Mouse (Mus musculus) kidney, postnatal 0 days (tissue): ENCODE data around the gene Tpsg1. TPM values are rescaled to one million over a fixed set of nuclear protein-coding genes. Genes with fewer than 3 reads are reported as not detected.

Source experiments
- ATAC-seq: fragments of 200-750 bp; cut with Nextera tagmentation; replicated peaks from 2 replicates; pipeline ENCODE4 v1.8.0; 2017; ENCODE audit warnings: low read depth, moderate number of reproducible peaks, moderate TSS enrichment, moderate library complexity; ENCODE audit not compliant: low FRiP score
- DNase-seq: peaks from one replicate; pipeline ENCODE4 v3.0.0-alpha.2; 2016; ENCODE audit warnings: low spot score
- H3K27ac ChIP-seq: fragments of 300-500 bp; sonication (generic); 2 replicates; pipeline ENCODE4 v1.5.1; 2014; ENCODE audit warnings: mild to moderate bottlenecking
- H3K27me3 ChIP-seq: fragments of 300-500 bp; sonication (generic); 2 replicates; pipeline ENCODE4 v1.6.1; 2014; ENCODE audit warnings: low read length, mixed read lengths; ENCODE audit not compliant: insufficient read depth
- H3K36me3 ChIP-seq: fragments of 300-500 bp; sonication (generic); 2 replicates; pipeline ENCODE4 v1.6.1; 2014; ENCODE audit warnings: low read length, mixed read lengths; ENCODE audit not compliant: insufficient read depth
- H3K4me1 ChIP-seq: fragments of 300-500 bp; sonication (generic); replicated peaks from 2 replicates; pipeline ENCODE4 v1.6.1; 2014; ENCODE audit warnings: antibody characterized with exemption, low read length, mixed read lengths; ENCODE audit not compliant: insufficient read depth
- H3K4me2 ChIP-seq: fragments of 300-500 bp; sonication (generic); 2 replicates; pipeline ENCODE4 v1.6.1; 2014; ENCODE audit warnings: mild to moderate bottlenecking, low read length, moderate library complexity, mixed read lengths
- H3K4me3 ChIP-seq: fragments of 300-500 bp; sonication (generic); replicated peaks from 2 replicates; pipeline ENCODE4 v1.5.1; 2014; ENCODE audit warnings: low read depth, low read length
- H3K9ac ChIP-seq: fragments of 300-500 bp; sonication (generic); 2 replicates; pipeline ENCODE4 v1.6.1; 2014; ENCODE audit warnings: low read depth, low read length
- H3K9me3 ChIP-seq: fragments of 300-500 bp; sonication (generic); replicated peaks from 2 replicates; pipeline ENCODE4 v1.6.1; 2016; ENCODE audit warnings: low read length, inconsistent platforms, mixed read lengths
- CTCF ChIP-seq: IDR thresholded peaks from 2 replicates; pipeline ENCODE4 v1.5.1; 2016; ENCODE audit warnings: antibody characterized with exemption, low read depth, mild to moderate bottlenecking, moderate library complexity
- WGBS: fragments of 180-500 bp; shearing (Covaris S2); extraction: QIAGEN DNeasy Blood & Tissue Kit; methylation state at CpG from one replicate; pipeline ENCODE4 v1.1.7; 2014; 5-methylcytosine and 5-hydroxymethylcytosine counted together
- polyA plus RNA-seq: library from polyadenylated mRNA; unstranded; fragments of >200 nt; fragmentation: Nextera tagmentation; extraction: Ambion mirVana; gene quantifications from 2 replicates; pipeline ENCODE4 v1.2.1, GENCODE M21; 2015

Gene Tpsg1
- polyA plus RNA-seq, 1 experiment from 2014 or later = 0.41 TPM

GRCm38 (mm10) chr17:25410180-25410579, 41.1 kb downstream of the Tpsg1 start:
- no peak overlapping the region for H3K4me3 ChIP-seq
- ATAC-seq = no peak
- no peaks in the 10 kb centered on the region for H3K27me3 ChIP-seq
- 71% methylated on average over 6 of the region's 6 CpGs for WGBS
- no peaks in the 10 kb centered on the region for H3K36me3 ChIP-seq
- no peaks in the 10 kb centered on the region for H3K9me3 ChIP-seq
- no peak for TF ChIP-seq CTCF
- no peak for DNase-seq
- H3K27ac ChIP-seq = no peak overlapping the region
- no peak overlapping the region for H3K9ac ChIP-seq
- no peak overlapping the region for H3K4me2 ChIP-seq
- peaks cover 25% of the 10 kb centered on the region for H3K4me1 ChIP-seq

GRCm38 (mm10) chr17:25410786-25411185, 41.7 kb downstream of the Tpsg1 start:
- no peaks in the 10 kb centered on the region for H3K27me3 ChIP-seq
- 39% methylated on average over 7 of the region's 7 CpGs for WGBS
- no peak overlapping the region for H3K9ac ChIP-seq
- peaks cover 25% of the 10 kb centered on the region for H3K4me1 ChIP-seq
- DNase-seq = no peak
- no peaks in the 10 kb centered on the region for H3K36me3 ChIP-seq
- no peak overlapping the region for H3K4me2 ChIP-seq
- no peak overlapping the region for H3K27ac ChIP-seq
- H3K9me3 ChIP-seq = no peaks in the 10 kb centered on the region
- no peak for TF ChIP-seq CTCF
- no peak for ATAC-seq
- H3K4me3 ChIP-seq = no peak overlapping the region

GRCm38 (mm10) chr17:25411251-25411650, 42.2 kb downstream of the Tpsg1 start:
- H3K27me3 ChIP-seq = no peaks in the 10 kb centered on the region
- no peak overlapping the region for H3K4me3 ChIP-seq
- no peak for ATAC-seq
- no peak overlapping the region for H3K27ac ChIP-seq
- peaks cover 26% of the 10 kb centered on the region for H3K4me1 ChIP-seq
- WGBS = 41% methylated on average over 4 of the region's 4 CpGs
- no peak overlapping the region for H3K4me2 ChIP-seq
- no peak for DNase-seq
- TF ChIP-seq CTCF = no peak
- no peak overlapping the region for H3K9ac ChIP-seq
- no peaks in the 10 kb centered on the region for H3K9me3 ChIP-seq
- H3K36me3 ChIP-seq = no peaks in the 10 kb centered on the region

GRCm38 (mm10) chr17:25414209-25414608, 45.1 kb downstream of the Tpsg1 start:
- no peak overlapping the region for H3K9ac ChIP-seq
- no peak overlapping the region for H3K4me2 ChIP-seq
- WGBS = 34% methylated on average over 4 of the region's 4 CpGs
- H3K27ac ChIP-seq = no peak overlapping the region
- TF ChIP-seq CTCF = no peak
- no peak for ATAC-seq
- H3K9me3 ChIP-seq = no peaks in the 10 kb centered on the region
- no peak for DNase-seq
- no peaks in the 10 kb centered on the region for H3K27me3 ChIP-seq
- H3K4me3 ChIP-seq = no peak overlapping the region
- H3K4me1 ChIP-seq = peaks cover 31% of the 10 kb centered on the region
- H3K36me3 ChIP-seq = no peaks in the 10 kb centered on the region

GRCm38 (mm10) chr17:25414917-25415316, 45.8 kb downstream of the Tpsg1 start:
- ATAC-seq (no peak), DNase-seq (no peak)
- TF ChIP-seq CTCF = no peak
- Histone ChIP-seq H3K4me1 (peaks cover 31% of the 10 kb centered on the region), H3K9ac (no peak overlapping the region), H3K27ac (0 out of 2 replicates have a peak overlapping the region, but pooled peaks have one; percentile 13), H3K27me3 (no peaks in the 10 kb centered on the region), H3K4me3 (no peak overlapping the region), H3K9me3 (no peaks in the 10 kb centered on the region), H3K36me3 (no peaks in the 10 kb centered on the region), H3K4me2 (no peak overlapping the region)
- WGBS = 24% methylated on average over 3 of the region's 3 CpGs

- DNase-seq (no peak), ATAC-seq (peak; percentile 31; the same call in 1 of the 2 replicates)
- no peak for TF ChIP-seq CTCF
- Histone ChIP-seq H3K27me3 (no peaks in the 10 kb centered on the region), H3K9me3 (no peaks in the 10 kb centered on the region), H3K9ac (no peak overlapping the region), H3K4me3 (no peak overlapping the region), H3K4me2 (0 out of 2 replicates have a peak overlapping the region, but pooled peaks have one; percentile 3), H3K36me3 (no peaks in the 10 kb centered on the region), H3K4me1 (peaks cover 26% of the 10 kb centered on the region), H3K27ac (0 out of 2 replicates have a peak overlapping the region, but pooled peaks have one; percentile 25)
- 4% methylated on average over 4 of the region's 6 CpGs for WGBS
Measured at GRCm38 (mm10) chr17:25415421-25415913, 46.4 kb downstream of the Tpsg1 start.

GRCm38 (mm10) chr17:25416219-25416618, 47.1 kb downstream of the Tpsg1 start:
- Histone ChIP-seq H3K4me1 (peaks cover 26% of the 10 kb centered on the region), H3K27me3 (no peaks in the 10 kb centered on the region), H3K9ac (no peak overlapping the region), H3K36me3 (no peaks in the 10 kb centered on the region), H3K4me3 (no peak overlapping the region), H3K27ac (no peak overlapping the region; the same call in 1 of the 2 replicates), H3K9me3 (no peaks in the 10 kb centered on the region), H3K4me2 (no peak overlapping the region)
- DNase-seq (no peak), ATAC-seq (no peak)
- TF ChIP-seq CTCF = no peak
- WGBS = 26% methylated on average over 3 of the region's 3 CpGs
